ENCODE assay signal across 8 mouse cellular contexts in the genomic region with DNA sequence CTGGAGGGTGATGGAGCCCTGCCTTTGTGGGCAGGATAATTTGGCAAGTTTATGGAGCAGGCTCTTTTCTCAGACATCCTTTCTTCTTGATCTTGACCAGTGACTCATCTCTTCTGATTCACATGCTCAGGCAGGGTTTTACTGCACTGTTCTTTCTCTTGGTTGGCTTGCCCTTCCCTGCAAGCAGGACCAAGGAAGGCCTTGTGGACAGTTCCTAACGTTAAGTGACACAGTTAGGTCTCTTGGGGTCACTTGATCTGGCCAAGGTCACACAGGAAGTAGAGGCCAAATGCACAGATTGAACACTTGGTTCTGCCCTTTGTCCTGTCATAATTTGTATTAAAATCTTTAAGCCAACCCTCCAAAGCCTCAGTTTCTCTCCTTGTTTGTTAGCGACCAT.
A peak's percentile ranks its signal among the peaks of the same experiment; 100 is the strongest.
DNase-seq lines count a peak whose midpoint lies in the region; ATAC-seq and TF ChIP-seq lines count a peak whose summit lies in the region.

No protein-coding gene starts in this region.

- ATAC-seq in kidney, embryonic 15.5 days (replicated peaks; ENCODE audit: low FRiP score), result peak; percentile 38; the same call in 1 of the 2 replicates
- peak; percentile 19; the same call in 1 of the 2 replicates for ATAC-seq in forebrain, embryonic 16.5 days
- ATAC-seq in midbrain, embryonic 15.5 days (replicated peaks), result peak; percentile 43
- no peak for ATAC-seq in erythroid progenitor cell, adult 5-6 weeks (replicated peaks; ENCODE audit: low FRiP score, poor library complexity, severe bottlenecking)

- TF ChIP-seq CTCF in kidney, adult 2 months (conservative IDR thresholded peaks at IDR 0.05; ENCODE audit: insufficient read depth, insufficient read length, low read depth, low read length), result no peak

- 4% methylated on average over 2 of the region's 2 CpGs for WGBS in kidney, embryonic 15.5 days
- 4% methylated on average over 2 of the region's 2 CpGs for WGBS in kidney, adult 2 months
- 6% methylated on average over 2 of the region's 2 CpGs for WGBS in forebrain, embryonic 16.5 days
- 5% methylated on average over 2 of the region's 2 CpGs for whole genome bisulfite sequencing in midbrain, embryonic 15.5 days

- H3K27me3 ChIP-seq in kidney, embryonic 15.5 days, result no peaks in the 10 kb centered on the region
- H3K27me3 ChIP-seq in kidney, adult 2 months (replicated peaks; ENCODE audit: control insufficient read depth, insufficient read depth, low read length), result no peaks in the 10 kb centered on the region
- H3K27me3 ChIP-seq in forebrain, embryonic 16.5 days (replicated peaks; ENCODE audit: control insufficient read depth, insufficient read depth, low read length), result no peaks in the 10 kb centered on the region
- no peaks in the 10 kb centered on the region for H3K27me3 ChIP-seq in midbrain, embryonic 15.5 days (replicated peaks)

- no peaks in the 10 kb centered on the region for H3K9me3 ChIP-seq in kidney, embryonic 15.5 days (replicated peaks)
- no peaks in the 10 kb centered on the region for H3K9me3 ChIP-seq in forebrain, embryonic 16.5 days (ENCODE audit: control insufficient read depth, low read length)
- H3K9me3 ChIP-seq in midbrain, embryonic 15.5 days, result no peaks in the 10 kb centered on the region

- no peak overlapping the region for H3K9ac ChIP-seq in kidney, embryonic 15.5 days
- H3K9ac ChIP-seq in forebrain, embryonic 16.5 days (replicated peaks; ENCODE audit: low read depth, low read length), result no peak overlapping the region
- H3K9ac ChIP-seq in midbrain, embryonic 15.5 days, result no peak overlapping the region; the same call in 1 of the 2 replicates

- TF ChIP-seq POLR2A in kidney, adult 2 months (IDR thresholded peaks at IDR 0.05; ENCODE audit: low read depth, low read length), result no peak

- H3K4me3 ChIP-seq in kidney, embryonic 15.5 days (replicated peaks), result no peak overlapping the region
- no peak overlapping the region for H3K4me3 ChIP-seq in kidney, adult 2 months (ENCODE audit: insufficient read depth, low read depth, low read length)
- H3K4me3 ChIP-seq in forebrain, embryonic 16.5 days (replicated peaks; ENCODE audit: low read length), result no peak overlapping the region
- no peak overlapping the region for H3K4me3 ChIP-seq in midbrain, embryonic 15.5 days

- no peak for DNase-seq in kidney, adult 2 months
- DNase-seq in brain, adult 2 months (ENCODE audit: low read depth, low spot score), result peak; percentile 27
- DNase-seq in thymus, postnatal 36 days, result no peak
- no peak for DNase-seq in adrenal gland, adult 2 months

- H3K4me2 ChIP-seq in kidney, embryonic 15.5 days, result peak overlapping the region; percentile 70; the same call in 1 of the 2 replicates
- no peak overlapping the region for H3K4me2 ChIP-seq in forebrain, embryonic 16.5 days (ENCODE audit: low read length)
- H3K4me2 ChIP-seq in midbrain, embryonic 15.5 days, result no peak overlapping the region

- H3K36me3 ChIP-seq in kidney, embryonic 15.5 days, result no peaks in the 10 kb centered on the region
- H3K36me3 ChIP-seq in kidney, adult 2 months (ENCODE audit: control insufficient read depth, insufficient read depth, low read length), result no peaks in the 10 kb centered on the region
- no peaks in the 10 kb centered on the region for H3K36me3 ChIP-seq in forebrain, embryonic 16.5 days (ENCODE audit: control insufficient read depth, insufficient read depth)
- H3K36me3 ChIP-seq in midbrain, embryonic 15.5 days (replicated peaks), result no peaks in the 10 kb centered on the region

- H3K27ac ChIP-seq in kidney, embryonic 15.5 days, result no peak overlapping the region
- no peak overlapping the region for H3K27ac ChIP-seq in kidney, adult 2 months (ENCODE audit: insufficient read depth, low read depth, low read length)
- H3K27ac ChIP-seq in forebrain, embryonic 16.5 days (ENCODE audit: low read length), result no peak overlapping the region
- H3K27ac ChIP-seq in midbrain, embryonic 15.5 days, result no peak overlapping the region

- peaks cover 9% of the 10 kb centered on the region for H3K4me1 ChIP-seq in kidney, embryonic 15.5 days
- H3K4me1 ChIP-seq in kidney, adult 2 months (ENCODE audit: control insufficient read depth, insufficient read depth, low read length), result no peaks in the 10 kb centered on the region
- H3K4me1 ChIP-seq in forebrain, embryonic 16.5 days (replicated peaks; ENCODE audit: control insufficient read depth, insufficient read depth, low read length), result peaks cover 12% of the 10 kb centered on the region; the same call in 1 of the 2 replicates
- H3K4me1 ChIP-seq in midbrain, embryonic 15.5 days, result peaks cover 5% of the 10 kb centered on the region; the same call in 1 of the 2 replicates
